Mouse (Mus musculus) adrenal gland, postnatal 4 days (tissue): ENCODE measurements at regions not wholly inside any gene's neighbourhood (a gene's known extent, or its start where the extent isn't known, plus 50 kb on each side); places are given as distances from the start of the nearest gene placed in this dataset.

Source experiments
- DNase-seq, 2 experiments: peaks; one replicate each; pipeline ENCODE4 v3.0.0; 2021 to 2022; ENCODE audit warnings: low spot score in 2 of 2, mixed read lengths in 2 of 2

DNA sequence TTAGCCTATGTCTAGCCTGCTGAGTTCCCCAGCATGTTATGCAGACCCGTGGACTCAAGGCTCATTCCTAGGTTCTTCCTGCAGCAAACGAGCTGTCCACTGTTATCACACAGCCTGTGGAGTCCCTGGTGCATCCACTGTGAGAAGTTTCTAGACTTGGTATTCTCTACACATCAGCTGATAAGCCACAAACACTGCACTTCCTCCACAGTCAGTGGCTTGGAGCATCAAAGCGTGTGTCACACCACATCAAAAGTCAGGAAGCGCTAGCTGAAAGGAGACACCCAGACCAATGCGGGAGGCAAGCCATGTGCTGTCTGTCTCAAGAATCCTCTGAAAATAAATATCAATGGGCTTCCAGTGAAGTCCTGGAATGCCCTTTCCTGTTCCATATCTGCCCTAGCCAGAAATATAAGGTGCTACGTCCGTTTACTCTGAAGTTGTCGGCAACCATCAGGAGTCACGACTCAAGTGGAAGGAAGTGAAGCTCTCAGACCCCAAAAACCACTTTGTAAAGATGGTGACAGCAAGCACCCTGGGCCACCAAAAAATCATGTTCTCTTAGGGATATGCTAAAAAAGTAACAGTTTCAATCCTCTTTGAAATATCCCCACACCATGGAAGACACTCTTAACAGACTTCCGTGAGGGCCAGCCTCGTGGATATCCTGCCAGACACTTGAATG is 227.7 kb downstream of the Adgrl2 start:
- no peak for DNase-seq

DNA sequence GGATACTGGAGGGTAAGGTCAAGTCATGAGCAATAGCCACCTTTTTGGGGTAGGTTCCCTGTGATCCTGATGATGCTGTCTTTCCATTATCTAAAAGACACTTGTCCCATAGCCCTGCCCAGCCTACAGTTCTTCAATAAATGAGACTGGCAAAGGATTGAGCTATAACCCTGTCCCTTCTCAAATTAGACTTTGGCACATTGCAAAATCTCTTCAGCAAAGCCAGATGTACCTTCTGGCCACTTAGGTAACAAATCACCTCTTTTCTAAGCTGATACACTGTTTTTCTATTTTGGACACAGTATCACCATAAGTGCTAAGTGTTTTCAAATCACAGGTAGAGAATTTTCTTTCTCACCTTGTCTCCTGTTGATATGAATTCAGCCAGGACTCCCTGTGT is 228.8 kb downstream of the Adgrl2 start:
- DNase-seq, result no peak

DNA sequence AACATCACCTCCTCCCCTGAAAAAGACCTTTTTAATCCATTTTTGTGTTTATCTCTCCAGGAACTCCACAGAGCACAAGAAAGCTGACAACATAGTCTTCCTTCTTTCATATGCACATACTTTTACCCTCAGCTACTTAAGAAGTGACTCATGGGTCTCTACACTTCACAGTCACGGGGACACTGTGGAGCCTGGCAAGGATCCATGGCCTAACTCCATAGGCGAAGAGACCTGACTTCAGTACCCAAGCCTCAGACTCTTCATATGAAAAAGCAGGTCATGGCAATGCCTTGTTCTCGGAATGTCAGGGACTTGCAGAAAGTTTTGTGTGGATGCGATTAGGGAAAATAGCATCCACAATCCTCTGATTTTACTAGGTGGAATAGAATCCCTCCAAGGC is 230.9 kb downstream of the Adgrl2 start:
- DNase-seq, result no peak

DNA sequence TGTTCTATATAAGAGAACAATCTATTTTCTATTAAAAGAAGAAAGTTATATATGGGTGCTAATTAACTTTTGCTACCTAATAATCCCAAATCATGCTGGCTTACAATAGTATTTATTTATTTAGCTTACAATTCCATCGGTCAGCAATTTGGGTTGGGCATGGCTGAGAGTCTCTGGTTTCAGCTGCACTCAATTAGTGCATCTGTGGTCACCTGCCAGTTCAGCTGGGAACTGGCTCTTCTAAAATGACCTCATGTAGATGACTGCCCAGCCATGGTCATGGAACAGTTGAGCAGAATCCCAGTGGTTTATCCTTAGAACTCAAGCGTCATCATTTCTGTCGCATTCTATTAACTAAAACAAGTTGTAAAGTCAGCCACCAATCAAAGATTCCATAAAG is 244.1 kb downstream of the Adgrl2 start:
- no peak for DNase-seq

DNA sequence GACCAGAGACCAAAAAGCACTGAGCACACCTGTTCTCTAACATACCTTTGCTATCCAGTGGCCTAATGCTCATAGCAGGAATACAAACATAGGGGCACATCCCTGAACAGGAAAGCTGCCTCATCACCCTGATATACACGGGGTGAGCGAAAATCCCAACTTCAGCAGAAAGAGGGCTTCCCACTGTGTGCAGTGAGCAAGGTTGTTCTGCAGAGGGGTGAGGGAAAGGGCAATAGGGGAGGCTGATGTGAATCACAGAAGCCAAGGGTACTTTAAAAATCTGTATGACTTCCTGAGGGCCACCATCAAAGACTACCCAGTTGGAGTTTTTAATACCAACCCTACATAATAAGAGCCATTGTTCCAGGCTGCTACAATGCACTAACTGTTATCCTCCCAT is 245.7 kb downstream of the Adgrl2 start:
- DNase-seq, result no peak

DNA sequence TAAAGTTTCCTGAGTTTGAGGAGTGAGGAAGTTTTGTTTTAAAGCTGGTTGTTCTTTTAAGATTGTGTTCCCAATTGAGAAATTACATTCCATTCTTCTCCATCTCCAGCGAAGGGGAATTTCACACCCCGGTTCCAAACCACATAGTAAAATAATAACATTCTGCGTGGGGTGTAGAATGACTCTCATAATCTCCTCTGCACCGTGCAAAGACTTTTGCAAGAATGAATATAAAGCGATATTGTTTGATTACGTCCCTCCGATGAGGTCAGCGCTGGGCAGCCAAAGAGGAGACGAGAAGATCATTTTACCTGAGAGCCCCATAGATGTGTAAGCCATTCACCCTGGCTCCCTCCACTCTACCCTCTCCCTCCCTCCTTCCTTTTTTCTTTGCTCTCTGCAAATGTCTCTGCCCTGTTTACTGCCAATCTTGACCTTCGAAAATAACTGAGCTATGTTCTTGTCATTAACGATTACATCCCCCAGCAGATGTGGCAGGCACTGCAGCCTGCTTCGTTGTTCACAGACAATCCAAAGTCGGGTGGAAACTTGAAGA is 256.1 kb downstream of the Adgrl2 start:
- DNase-seq, result no peak

DNA sequence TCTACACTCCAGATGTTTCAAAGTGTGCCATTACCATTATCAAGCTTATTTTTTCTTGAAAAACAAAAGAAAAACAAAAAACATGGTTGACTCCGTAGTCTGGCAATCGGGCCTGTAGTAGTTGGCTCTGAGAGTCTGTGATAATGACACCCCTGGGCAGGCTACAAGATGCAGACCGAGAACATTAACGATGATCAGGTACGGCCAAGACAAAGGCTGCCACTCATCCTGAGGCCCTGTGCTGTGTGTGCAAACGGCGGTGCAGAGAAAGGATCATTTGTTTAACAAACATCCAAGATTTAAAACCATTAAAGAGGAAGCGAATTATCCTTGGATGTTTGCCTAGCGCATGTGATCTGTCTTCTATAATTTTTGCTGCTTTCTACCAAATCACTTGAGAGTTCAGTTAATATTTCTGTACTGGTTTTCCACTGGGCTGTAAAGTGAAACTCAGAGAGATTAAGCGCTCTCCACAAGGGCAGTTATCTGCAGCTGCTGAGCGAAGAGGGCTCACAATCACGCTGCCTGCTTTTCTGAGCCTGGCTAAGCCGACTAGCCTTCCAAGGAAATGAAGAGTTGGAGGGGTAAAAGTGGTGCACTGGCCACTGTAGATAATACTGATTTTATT is 257.0 kb downstream of the Adgrl2 start:
- DNase-seq, result no peak

DNA sequence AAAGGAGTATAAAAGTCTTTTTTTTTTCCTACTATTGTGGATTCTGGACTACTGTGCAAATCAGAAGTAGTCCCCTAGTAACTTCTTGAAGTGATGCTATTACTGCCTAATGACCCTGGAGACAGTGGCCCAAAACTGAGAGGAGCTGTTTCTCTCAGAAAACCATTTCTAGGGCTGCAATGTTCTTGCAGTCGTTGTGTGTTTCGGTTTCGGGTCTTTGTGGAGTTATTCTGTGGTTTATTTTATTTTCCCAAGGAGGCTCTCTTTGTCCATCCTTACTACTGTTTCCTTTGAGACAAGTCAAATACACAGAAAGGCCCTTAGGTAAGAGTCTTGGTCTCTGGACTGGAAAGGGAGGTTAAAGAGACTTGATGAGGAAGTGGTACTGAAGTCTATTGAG is 258.9 kb downstream of the Adgrl2 start:
- no peak for DNase-seq

DNA sequence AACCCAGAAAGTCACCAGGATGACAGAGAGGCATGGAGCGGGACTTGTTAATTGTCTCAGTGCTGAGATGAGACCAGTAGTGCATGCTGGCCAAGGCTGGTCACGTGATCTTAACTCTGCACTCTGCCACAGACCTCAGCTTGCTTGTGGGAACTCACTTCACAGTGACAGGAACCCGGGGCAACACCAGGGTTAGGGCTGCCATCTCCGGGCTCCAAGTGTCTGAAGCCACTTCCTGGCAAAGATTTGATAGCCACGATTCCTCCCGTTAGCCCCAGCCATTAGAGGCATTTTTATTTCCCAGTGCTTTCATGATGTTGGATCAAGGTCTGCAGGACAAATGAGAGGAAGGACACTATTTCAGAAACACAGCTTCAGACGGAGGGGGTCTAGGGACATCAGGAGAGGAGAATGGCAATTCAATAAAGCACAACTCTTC is 261.1 kb downstream of the Adgrl2 start:
- DNase-seq, result no peak

DNA sequence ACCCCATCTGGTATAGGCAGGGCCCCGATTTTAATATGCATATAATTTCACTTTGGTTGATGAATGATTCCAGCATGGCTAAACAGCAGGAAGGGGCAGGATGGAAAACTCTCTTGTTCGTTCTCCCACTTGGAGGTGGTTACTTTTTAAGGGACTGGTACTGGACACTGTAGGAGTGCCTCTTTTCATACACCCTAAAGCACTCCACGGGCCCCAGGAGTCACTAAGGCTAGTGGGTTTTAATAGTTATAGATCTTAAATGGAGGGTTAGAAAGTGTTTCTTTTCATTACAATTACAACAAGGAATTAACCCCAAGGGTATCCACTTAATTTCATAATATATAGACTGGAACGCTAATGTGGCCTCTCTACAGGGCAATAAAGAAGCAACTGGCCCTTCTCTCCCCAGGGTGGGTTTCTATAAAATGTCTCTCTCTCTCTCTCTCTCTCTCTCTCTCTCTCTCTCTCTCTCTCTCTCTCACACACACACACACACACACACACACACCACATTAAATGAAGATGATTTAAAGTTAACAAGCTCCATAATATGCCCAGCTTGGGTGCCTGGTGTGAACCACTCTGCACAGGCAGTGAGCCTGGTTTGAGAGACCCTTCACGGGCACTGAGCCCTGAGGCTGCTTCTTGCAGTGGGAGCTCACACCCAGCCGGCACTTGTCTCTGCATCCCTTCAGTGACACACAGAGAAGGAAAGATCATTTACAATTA is 261.7 kb downstream of the Adgrl2 start:
- DNase-seq, result no peak

DNA sequence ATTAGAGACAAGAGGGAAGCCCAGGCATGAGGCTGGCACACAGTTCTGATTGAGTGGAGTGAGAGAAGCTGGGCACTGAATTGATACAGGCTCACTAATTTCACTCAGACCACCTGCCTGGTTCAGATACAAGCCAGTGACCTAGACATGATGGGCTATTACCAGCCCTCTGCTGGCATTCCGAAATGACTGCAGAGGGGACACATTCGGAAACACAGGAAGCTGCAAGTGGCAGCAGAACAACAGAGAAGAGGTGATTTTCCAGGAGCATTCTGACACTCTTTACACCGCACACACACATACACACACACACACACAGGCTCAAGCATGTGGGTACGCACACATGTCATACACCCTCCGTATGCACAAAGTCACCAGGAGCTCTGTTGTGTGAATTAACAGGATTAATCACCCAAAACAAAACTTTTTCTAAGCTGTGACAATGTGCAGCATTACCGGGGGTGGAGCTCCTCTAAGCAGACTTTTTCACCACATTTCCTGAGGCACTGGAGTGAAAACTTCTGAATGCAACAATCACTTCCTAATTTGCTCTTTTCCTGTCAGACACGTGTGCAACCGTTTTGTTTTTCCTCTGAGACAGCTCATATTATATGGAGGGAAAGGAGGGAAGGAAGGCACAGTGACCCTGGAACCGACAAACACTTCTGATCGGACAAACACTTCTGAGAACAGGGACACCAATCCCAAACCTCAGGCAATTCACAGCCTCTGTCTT is 263.6 kb downstream of the Adgrl2 start:
- no peak for DNase-seq

DNA sequence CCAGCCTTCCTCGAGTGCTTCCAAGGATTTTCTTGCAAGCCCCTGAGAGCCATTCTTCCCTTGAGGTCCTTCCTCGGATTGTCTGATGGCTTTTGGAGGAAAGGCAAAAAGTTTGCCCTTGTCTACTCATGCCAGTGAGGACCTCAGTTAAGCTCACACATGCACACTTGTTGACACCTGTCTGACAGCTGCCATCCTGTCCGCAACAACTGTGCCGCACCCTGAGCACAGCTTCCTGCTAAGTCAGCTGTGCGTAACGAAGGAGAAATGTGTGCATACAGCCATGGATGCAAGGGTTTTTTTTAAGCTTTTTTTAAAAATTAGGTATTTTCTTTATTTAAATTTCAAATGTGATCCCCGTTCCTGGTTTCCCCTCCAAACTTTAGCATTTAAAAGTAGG is 293.8 kb downstream of the Adgrl2 start:
- no peak for DNase-seq

DNA sequence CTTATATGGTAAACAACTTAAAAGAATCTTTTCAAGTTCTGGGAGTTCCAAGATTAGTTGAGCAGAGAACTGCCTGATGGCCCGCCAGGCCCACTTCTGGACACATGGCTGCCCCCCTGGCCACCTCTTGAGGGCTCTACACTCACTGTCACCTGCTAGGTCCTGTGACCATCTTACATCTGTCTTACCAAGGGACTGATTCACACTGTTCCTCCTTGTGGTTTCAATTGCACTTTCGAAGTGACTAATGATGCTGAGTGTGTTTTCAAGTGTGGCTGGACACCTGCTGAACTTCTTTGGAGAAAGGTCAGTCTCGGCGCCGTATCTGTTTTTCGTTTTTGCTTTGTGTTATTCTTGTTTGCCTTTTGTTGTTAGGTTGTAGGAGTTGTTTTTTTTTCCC is 294.9 kb downstream of the Adgrl2 start:
- DNase-seq, result no peak

DNA sequence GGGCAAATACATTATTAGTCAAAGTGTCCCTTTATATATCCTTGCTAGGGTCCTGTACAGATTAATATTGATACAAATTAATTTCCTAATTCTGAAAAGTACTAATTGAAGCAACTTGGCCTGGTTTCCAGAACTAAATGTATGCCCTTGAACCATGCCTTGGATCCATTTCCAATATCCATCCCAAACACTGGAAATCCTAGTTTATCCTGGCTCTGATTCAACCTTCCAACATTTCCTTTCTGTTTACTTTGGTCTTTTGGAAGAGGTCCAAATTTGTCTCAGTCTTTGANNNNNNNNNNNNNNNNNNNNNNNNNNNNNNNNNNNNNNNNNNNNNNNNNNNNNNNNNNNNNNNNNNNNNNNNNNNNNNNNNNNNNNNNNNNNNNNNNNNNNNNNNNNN is 307.2 kb downstream of the Adgrl2 start:
- no peak for DNase-seq

DNA sequence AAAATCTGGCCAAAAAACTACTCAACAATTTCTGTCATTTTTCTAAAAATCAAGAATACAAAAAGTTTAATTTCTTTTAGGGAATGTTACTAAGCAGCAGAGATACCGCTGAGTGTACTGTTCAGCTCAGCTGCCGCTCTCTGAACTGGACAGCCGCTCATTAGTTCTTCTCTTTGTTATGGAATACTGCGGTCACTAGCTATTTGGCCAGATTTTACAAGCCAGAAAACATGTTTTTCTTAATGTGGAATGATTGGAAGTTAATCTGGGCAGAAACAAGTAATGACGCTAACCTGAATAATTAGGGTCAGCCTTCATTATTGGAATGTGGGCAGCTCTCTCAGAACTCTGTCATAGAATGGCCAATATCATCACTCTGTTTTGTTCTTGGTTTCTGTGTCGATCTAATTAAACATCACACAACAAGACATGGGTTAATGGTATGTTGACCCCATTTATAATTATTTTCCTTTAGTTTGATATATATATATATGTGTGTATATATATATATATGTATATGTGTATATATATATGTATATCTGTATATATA is 307.8 kb downstream of the Adgrl2 start:
- DNase-seq, result no peak

DNA sequence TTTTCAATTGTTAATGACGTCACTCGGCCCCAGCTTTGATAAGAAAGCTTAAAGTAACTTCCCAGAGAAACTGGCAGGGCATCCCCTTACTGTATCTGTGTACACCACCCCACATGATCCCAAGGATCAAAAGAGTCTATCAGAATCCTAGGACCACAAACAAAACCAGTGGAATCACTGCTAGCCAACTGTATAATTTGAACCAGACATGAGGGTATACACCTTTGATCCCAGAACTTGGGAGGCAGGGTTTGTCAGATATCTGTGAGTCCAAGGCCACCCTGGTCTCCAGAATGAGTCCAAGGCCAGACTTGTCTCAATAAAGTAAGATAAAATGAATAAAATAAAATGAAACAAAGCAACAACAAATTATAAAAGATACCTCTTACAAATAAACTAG is 309.2 kb downstream of the Adgrl2 start:
- no peak for DNase-seq

DNA sequence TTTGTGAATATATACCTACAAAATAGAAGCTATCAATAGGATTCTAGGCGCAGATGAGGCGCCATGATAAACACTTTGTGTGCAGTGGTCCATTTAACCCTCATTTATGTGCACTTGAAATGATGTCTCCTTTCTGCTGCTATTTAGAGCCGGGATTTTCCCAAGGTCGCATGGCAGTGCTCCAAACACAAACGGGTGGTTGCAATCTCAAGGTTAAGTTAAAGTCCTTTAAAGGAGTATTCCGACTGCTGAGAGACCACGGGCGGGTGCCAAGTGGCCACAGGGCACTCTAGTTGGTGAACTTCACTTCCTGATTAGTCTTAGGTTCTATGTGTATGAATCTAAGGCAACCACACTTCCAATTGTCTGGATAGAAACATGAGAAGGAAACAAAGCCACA is 309.6 kb downstream of the Adgrl2 start:
- DNase-seq, result peak in 1 of 2 experiments; percentile 14

DNA sequence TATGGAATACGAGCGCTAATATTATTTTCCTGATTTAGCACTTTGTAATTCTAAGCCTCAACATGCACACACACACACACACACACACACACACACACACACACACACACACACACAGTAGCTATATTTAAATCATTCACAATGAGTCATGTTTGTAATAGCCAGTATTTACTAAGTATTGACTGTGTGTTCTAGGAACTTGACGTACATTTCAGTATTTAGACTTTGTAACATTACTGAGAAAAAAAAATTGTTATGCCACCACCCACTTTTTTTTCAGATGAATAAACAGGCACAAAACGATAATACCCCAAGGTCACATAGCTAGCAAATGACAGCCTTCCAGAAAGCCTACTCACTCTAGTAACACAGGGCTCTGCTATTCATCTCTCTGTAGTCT is 310.3 kb downstream of the Adgrl2 start:
- DNase-seq, result no peak

DNA sequence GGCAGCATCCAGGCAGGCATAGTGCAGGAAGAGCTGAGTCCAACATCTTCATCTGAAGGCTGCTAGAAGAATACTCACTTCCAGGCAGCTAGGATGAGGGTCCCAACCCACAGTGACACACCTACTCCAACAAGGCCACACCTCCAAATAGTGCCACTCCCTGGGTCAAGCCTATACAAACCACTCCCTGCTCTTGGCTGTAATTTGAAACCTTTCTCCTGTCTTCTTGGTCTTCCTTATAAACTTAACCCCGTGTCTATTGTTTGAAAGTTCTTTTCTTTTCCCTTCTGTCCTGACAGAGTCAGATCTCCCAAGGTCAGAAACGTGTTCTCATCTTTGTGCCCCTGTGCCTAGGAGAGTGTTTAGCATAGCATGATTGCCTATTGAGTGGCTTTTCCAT is 311.2 kb downstream of the Adgrl2 start:
- DNase-seq, result no peak

DNA sequence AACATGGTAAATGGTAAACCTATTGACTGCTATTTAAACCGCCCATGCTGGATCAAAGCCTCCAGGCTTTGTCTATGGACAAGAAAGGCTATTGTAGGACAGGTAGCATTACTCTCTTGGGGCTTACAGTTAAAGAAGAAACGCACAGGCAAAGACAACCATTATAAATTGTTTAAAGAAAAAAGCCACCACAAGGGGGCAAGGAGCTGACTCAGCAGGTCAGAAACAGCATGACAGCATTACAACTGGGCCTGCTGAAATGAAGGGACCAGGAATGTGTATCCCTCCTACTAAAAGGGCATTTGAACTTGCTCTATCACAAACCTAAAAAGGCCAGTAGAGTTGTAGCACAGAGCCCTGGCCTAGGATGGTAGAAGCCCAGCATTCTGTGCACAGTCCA is 314.3 kb downstream of the Adgrl2 start:
- no peak for DNase-seq

DNA sequence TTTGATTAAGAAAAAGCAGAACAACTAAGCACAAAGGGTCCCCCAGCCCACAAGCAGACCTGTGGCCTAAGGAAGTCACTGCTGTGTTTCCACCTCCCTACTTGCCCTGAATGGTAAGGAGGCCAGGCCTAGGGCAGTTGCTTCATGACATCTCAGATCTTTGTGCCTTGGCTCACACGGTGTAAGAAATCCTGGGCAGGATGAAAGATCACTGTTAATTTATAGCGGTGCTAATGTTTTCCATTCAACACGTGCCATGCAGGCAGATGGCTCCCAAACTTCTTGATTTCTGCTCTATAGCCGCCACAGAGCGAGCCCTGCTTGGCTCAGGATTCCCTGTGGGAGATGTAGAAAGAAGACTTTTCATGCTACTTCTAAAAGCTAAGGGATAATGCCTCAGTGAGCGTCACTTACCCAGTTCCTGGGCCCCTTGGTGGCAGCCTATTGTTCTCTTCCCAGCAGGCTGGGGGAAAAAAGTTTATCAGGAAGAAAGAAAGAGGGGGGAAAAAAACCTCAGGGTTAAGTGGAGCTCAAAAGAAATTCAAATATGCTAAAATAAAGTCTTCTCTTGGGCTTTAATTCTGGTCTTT is 327.4 kb downstream of the Adgrl2 start:
- DNase-seq, result no peak
